Mouse (Mus musculus) kidney, adult 11 months (tissue): Measurements from ENCODE around the gene Hic2.
A peak's percentile ranks its signal among the peaks of the same experiment; 100 is the strongest.
"Not testable (repeated sequence)": the region's sequence is repeated elsewhere in the genome, so short reads cannot be mapped to it uniquely, and the experiment has no call there.

ENCODE experiments used
- DNase-seq: peaks from one replicate; pipeline ENCODE4 v3.0.0; 2022

Gene Hic2

DNA sequence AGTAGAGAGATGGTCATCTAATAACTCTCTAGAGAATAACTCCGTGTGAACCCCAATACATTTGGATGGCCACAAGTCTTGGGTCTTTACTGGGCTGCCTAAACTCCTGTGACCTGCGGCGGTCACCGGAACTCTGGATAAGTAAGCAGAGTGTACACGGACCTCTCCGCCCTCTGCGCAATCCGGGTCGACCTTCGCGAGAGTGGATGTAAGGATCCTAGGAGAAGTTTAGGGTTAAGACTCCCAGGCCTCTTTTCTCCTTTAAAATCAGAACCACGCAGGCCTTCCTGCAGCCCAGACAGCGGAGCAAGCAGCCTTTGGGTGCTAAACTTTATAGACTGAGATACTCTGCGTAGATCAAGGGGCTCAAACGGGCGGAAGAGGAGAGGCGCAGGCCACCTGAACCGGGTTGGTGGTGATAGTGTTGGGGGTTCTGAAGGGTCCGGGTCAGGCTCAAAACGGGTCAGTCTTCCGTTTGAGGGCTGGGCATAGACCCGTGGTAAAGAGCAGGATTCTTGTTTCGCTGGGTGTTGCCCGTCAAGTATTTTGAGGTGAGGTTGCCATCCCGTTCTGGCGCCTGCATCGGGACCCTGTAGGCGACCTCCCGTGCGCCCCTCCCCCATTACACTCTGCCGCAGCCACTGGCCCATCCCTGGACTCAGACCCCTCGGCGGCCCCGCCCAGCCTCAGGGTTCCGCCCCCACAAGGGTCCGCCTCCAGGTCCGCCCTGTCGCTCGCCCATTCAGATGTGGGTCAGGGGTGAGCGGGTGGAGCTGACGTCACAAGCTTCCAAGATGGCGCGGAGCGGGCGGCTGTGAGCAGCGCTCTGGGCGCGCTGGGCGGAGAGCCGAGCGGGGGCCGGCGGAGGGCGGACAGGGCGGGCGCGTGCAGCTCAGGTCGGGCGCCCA lies at the start of gene Hic2:
Hic2 (plus strand) TSS at position 779 of the 908 bp plus-strand sequence.
- peak; percentile 96 for DNase-seq

DNA sequence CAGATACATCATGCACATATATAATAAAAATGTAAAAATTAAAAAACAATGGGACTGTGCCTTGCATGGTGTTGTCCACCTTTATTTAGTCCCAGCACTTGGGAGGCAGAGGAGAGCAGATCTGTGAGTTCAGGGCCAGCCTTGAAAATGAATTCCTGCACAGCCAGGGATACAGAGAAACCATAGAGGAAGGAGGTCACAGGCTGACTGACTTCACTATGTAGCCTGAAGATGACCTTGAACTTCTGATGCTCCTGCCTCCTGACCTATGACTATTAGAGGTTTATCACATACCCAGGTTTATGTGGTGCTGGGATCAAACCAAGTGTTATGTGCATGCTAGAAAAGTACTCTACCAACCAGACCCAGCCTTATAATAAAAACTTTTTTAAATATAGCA lies 47.9 kb upstream of the Hic2 start:
- no peak for DNase-seq

DNA sequence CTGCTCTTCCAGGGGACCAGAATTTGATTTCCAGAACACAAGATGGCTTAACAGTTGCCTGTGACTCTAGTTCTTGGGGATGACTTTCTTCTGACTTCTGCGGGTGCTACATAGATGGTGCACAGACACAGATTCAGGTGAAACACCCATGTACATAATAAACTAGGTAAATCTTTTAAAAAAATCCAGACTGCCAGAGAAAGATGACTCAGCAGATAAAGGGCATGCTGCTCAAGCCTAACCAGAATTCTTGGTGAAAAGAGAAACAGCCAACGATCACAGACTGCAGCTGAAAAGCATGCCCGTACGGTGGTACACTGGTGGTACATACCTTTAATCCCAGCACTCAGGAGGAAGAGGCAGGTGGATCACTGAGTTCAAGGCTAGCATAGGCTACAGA lies 39.5 kb upstream of the Hic2 start:
- DNase-seq: no peak

DNA sequence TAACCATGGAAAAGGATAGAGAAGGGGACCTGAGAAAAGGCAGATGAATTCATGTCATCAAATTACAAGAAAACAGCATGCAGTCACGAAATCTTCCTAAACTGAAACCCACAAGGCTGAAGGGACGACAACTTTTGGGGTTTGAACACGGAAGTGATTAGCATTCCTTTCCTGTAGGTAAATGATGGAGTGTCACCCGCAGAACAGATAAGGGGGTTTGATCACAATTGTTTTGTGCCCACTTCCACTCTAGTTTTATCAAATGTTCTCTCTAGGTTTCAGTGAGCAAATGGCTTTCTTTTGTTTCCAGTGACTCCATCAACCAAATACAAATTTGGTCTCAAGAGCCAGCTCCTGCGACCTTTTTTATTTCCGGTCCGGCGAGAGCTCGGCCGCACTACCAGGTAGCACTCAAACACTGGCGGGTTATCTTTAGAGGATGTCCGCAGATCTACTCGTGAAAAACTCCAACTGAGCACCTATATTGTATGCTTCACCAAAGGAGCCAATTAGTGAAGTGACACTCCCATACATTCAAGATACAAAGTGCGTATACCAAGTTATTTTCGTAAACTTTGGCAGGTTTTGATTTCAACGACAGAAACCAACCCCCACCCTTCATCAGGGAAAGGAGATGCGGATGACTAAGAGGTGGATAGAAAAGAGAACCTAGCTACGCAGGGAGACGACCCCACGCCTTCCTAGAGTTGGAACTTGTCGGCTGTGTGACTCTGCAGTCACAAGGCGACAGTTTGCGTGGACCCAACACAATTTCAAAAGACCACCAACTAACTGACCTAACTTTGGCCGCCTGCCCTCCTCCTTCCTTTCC lies 33.0 kb upstream of the Hic2 start:
- DNase-seq: no peak

DNA sequence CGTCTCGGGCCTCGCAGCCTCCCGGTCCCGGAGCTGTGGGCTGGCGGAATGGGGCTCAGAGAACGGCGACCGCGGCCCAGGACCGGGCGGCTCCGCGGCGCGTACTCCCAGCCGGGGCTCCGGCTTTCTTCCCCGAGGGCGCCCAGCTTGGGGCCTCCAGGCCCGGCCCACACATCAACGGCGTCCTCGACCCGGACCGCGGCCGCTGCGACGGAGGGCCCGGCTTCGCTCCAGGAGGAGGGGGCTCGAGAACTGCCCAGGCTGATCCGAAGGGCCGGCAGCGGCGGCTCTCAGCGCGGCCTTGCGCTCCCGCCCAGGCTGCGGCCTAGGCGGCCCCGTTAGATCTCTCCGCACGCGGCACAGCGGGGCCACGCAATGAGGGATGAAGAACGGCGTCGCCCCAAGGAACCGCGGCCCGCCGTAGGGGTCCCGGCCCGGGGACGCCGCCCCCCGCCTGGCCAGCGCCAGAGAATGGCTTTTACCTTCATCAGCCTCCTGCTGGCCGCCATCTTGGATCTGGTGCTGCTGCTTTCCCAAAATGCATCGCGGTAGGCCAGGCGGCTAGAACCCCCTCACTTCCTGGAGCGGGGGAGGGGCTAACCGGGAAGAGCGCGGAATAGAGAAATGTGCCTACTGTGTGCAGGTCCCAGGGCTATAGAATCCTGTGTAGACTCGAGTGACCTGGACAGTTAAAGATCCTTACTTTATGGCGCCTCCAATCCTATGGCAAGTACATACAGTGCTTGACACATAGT lies 32.2 kb upstream of the Hic2 start:
- DNase-seq: peak; percentile 76

DNA sequence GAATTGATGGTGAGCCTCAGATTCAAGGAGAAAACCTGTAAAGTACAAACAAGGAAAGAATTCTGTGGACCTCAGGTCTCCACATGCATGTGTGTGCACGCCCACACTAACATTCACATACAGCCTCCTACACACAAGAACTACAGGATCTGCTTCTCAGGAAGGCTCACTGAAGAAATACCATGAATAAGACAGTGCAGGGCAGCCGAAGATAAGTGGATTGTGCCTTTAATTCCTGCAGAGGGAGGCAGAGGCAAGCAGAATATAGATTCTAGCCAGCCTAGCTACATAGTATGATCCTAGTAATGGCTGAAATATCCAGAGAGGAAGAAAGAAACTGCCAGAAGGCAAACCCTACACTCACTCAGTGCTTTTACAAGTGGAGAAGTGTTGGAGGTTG lies 31.4 kb upstream of the Hic2 start:
- no peak for DNase-seq

DNA sequence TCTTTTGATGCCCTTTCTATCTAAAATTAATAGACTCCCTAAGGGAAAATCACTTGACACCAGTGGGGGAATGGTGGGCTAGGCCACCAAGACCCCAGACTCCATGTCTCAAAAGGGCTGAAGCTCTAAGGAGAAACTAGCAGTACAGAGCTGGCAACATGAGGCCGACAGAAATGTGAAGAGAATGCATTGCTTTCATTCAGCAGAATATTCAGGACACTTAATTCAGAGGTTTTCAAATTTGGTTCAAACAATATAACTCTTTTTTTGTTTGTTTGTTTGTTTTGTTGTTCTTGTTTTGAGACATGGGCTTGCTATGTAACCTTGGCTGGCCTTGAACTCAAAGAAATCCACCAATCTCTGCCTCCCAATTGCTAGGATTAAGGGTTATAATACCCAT lies 30.8 kb upstream of the Hic2 start, which contains the start of gene Ube2l3:
Ube2l3 (minus strand) TSS at position 101 of the 400 bp plus-strand sequence.
- no peak for DNase-seq

DNA sequence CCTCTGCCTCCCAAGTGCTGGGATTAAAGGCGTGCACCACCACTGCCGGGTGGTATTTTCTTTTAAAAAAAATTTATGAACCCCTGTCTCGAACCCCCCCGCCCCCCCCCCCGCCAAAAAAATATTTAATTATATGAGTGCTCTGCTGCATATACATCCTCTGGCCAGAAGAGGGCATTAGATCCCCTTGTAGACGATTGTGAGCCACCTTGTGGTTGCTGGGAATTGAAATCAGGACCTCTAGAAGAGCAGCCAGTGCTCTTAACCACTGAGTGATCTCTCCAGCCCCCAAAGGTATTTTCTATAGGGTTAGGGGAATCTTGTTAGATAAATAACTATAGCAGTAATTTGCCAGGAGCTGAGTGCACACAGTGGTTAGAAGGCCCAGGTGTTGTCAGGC lies 28.4 kb upstream of the Hic2 start:
- DNase-seq: no peak

DNA sequence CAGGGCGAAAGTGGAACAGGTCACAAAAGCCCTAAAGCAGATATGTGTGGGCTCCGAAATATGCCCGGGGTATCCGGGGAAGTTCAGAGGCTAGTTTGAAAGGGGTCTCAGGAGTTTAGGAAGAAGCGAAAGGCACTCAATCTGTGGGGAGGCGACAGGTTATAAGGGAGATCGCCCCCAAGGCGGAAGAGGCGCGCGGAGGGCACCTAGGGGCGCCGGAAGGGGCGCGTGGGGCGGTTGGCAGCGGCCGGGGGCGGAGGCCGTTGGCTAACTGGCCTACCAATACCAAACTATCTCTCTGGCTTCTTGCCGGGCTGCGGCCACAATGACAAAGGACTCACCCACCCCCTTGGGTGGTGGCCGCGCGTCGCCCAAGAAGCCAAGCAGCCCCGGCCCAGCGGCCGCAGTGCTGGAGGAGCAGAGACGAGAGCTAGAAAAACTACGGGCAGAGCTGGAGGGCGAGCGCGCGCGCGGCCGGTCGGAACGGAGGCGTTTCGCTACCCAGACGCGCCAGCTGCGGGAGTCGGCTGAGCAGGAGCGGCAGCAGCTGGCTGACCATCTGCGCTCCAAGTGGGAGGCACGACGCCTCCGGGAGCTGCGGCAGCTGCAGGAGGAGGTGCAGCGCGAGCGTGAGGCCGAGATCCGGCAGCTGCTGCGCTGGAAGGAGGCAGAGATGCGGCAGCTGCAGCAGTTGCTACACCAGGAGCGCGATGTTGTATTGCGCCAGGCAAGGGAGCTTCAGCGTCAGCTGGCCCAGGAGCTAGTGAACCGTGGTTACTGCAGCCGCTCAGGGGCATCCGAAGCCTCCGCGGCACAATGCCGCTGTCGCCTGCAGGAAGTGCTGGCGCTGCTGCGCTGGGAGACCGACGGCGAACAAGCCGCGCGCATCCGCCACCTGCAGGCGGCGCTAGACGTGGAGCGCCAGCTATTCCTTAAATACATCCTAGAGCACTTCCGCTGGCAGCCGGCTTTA lies 24.7 kb upstream of the Hic2 start, which contains the start of gene Rimbp3:
Rimbp3 (plus strand) TSS at position 215 of the 973 bp plus-strand sequence.
- peak; percentile 76 for DNase-seq

DNA sequence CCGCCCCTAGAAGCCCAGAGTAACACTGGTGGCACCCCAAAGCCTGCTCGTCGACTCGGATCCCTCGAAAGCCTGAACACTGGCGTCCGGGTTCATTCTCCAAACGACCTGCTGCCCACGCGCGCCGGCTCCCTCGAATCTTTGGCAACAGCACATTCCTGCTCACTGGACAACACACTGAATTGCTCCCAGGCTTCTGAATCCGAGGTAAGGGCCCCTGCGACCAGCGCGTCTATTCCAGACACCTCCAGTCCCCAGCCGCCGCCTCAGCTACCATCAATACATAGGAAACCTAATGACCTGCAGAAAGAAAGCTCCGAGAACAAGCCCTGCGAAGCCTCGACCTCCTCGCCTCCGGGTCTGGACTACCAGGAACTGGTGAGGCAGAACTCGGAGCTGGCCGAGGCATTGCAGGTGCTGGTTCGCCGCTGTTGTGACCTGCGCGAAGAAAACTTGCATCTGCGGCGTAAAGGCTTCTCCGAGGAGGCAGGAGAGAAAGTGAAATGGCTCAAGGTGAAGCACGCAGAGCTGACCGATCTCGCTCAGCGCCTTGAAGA lies 23.9 kb upstream of the Hic2 start:
- no peak for DNase-seq

DNA sequence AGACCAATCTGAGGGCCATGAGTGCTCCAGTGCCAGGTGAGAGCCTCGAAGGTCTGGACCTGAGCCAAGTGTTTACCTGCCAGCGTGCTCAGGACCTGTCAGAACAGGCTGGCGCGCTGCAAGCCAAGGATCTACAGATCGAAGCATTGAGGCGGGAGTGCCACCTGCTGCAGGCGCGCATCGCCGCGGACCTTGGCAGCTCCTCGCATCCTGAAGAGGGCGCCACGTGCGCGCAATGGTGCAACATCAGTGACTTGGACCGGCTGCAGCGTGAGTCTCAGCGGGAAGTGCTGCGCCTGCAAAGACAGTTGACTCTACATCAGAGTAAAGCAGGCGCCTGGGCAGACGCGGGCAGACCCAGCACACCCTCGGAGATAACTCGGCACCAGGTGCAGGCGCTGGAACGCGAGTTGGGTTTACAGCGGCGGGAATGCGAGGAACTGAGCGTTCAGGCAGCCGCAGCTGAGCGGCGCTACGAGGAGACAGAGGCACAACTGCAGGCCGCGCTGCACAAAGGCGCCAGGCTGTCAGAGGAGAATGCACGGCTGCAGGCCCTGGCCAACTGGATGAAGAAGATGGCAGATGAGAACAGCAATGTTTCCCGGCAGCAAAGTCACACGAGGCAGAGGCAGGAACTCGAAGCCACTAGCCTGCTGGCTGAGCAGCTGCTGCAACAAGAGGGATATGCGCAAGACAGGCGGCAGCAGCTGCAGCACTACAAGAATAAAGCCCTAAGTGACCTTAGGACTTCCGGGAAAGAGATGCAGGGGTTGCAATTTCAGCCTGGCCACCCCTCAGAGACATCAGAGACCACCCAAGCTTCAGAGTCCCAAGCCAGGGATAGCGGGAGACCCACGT lies 23.2 kb upstream of the Hic2 start:
- DNase-seq: peak; percentile 88

DNA sequence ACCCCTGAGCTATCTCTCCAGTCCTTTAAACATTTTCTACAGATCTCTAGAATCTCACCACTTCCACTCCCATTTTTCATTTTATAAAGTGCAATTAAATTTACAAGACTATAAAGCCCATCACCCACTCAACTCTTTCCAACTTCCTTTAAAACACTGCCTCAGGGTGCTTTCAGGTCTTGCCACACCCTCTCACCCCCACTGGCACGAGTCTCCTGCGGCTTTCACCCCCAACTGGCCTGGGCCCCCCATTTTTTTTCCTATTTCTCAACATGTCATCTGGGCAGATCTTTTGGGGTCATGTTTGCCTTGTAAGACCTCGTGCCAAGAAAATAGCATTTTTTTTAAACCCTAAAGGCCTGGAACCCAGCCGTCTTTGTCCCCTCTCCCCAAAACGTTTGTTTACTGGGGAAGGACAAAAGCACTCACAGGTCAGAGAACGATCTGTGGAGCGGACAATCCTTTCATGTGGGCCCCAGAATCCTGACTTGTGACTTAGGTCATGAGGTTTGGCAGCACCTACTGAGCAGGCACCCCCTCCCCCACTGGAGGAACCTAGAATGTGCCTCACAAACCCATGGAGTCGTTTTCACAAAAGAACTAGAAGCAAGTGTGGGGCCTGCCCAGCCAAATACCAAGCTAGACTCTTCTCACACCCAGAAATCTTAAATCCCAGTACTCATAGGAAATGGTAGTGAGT lies 16.3 kb upstream of the Hic2 start:
- DNase-seq: no peak

DNA sequence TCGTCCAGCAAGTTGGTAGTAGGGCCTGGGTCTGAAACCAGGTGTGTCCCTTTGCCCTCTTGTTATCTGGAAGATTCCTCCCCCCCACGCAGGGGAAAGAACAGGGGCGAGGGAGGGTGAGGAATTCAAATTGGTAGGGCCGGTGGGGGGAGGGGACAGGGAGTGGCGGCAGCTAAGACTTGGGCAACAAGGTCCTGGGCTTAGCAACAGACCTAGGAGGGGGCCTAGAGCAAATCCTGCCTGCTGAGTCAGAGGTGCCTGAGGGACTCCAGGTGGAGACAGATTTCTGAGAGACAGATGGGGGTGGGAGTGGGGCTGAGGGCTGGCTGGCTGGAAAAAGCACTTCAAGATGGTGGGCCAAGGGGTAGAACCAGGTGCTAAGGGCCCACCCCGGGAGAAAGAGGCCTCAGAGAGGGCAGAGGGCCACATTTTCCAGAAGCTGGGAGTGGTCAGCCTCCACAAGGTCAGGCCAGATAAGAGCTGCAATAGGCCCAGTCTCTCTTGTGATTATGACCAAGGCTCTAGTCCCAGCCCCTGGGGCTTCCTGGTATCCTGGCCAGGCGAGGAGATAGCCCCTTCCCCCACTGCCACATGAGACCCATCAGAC lies 13.1 kb upstream of the Hic2 start:
- DNase-seq: no peak

DNA sequence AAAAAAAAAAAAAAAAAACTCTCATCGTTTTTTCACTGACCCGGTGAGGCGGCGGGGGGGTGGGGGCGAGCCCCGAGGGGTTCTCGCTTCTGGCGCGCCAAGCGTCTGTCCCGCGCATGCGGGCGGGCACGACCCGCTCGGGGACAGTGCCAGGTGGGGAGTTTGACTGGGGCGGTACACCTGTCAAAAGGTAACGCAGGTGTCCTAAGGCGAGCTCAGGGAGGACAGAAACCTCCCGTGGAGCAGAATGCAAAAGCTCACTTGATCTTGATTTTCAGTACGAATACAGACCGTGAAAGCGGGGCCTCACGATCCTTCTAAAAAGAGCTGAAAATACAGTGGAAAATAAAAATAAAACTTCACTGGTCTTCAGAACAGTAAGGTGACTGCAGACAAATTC lies 11.2 kb upstream of the Hic2 start:
- DNase-seq: peak; percentile 68

DNA sequence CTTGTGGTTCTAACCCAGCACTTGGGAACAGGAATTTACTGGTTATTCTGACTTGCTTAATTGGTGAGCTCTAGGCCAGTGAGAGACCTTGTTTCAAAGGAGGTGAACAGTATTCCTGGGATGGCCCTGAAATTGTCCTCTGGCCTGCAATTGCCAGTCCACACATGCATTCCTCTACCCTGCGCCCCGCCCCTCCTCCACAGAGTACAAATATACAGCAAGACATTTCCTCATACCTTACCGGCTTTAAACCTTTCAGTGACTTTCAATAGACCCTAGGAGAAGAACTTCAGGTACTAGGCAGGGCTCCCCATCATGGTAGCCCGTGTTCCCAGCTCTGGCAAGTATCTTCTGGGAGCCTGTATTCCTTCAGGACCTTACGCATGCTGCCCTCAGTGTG lies 7.8 kb upstream of the Hic2 start:
- no peak for DNase-seq

DNA sequence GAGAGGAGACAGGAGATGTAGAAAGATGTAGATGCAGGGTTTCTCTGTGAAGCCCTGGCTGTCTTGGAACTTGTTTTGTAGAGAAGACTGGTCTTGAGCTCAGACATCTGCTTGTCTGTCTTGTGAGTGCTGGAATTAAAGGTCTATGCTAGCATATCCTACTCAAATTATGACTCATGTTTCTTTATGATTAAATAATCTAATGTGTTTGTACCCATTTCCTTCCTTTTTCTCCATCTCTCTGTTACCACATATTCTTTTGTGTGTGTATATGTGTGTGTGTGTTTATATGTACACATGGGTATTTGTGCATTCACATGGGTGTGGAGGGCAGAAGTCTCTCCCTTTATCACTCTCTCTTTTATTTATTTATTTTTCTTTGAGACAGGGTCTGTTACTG lies 6.9 kb upstream of the Hic2 start:
- no peak for DNase-seq

DNA sequence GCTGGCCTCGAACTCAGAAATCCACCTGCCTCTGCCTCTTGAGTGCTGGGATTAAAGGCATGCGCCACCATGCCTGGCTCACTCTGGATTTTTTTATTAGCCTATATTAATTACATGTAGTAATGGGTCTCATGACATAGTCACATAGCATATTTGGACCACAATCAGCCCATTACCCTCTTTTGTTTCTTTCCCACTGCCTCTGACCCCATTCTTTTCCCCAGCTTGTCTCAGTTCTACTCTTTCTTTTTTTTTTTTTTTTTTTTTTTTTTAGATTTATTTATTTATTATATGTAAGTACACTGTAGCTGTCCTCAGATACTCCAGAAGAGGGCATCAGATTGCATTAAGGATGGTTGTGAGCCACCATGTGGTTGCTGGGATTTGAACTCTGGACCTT lies 1.8 kb upstream of the Hic2 start:
- DNase-seq: not testable (repeated sequence)

DNA sequence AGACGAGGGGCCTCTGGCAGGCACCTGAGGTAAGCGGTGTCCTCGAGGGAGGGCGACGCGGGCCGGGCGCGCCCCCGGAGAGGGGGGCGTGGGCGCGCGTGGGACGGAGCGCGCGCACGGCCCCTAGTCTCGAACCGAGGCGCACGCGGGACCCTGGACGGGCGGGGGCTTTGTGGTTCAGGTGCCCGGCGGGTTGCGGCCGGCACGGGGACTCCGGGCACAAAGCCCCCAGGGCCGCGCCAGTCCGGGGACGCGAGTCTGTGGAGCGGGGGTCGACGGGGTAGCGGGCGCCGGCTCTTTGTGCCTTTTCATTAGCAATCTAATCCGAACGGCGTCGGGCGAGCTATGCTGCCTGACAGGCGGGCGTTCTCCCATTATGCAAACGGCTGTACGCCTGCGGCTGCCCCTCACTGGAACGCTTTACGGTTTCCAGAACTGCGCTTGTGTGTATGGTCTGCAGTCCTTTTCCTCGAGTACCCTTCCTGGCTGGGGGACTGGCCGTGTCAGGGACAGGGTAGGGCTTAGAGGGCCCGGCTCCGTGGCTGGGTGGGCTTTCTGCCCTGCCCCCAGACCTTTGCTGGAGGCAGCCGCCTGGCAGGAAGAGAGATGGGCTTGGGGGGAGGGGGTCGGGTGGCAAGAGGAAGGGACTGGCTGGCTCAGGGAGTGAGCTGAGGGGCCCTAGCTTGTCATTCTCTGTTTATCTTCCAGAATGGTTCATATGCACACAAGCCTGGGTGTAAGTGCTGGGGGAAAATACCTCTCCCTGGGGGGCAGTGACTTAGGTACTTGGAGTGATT lies 528 bp downstream of the Hic2 start:
- peak; percentile 21 for DNase-seq

DNA sequence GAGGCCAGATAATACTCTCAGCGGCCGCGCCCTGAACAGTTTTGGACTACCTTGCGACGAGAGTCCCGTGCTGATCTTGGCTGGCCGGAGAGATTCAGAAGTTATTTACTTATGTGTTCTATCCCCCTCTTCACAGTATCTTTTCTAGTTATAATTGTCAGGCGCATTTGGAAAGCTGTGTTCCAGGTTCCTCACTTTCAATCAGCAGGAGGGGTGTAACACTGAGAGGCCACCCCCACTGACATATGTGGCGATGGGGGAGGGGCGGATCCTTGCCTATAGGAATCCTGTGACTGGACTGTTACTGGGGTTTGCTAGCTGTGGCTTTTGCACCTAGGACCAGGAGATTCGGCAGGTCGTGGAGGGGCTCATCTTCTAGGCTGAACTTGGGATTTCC lies 1.1 kb downstream of the Hic2 start:
- DNase-seq: no peak
